Mouse (Mus musculus) hindbrain, embryonic 15.5 days (tissue): ENCODE measurements around the gene Pigb. TPM values are rescaled to one million over a fixed set of nuclear protein-coding genes. Genes with fewer than 3 reads are reported as not detected.
A peak's percentile ranks its signal among the peaks of the same experiment; 100 is the strongest.
"Not testable (repeated sequence)": the region's sequence is repeated elsewhere in the genome, so short reads cannot be mapped to it uniquely, and the experiment has no call there.

Experiments used
- ATAC-seq: fragments of 200-750 bp; cut with Nextera tagmentation; 2 replicates; pipeline ENCODE4 v1.8.0; 2017; ENCODE audit warnings: low read depth, moderate number of reproducible peaks, moderate TSS enrichment; ENCODE audit not compliant: low FRiP score
- H3K27ac ChIP-seq: fragments of 300-500 bp; sonication (generic); replicated peaks from 2 replicates; pipeline ENCODE4 v1.5.1; 2015; ENCODE audit warnings: mild to moderate bottlenecking, inconsistent platforms
- H3K27me3 ChIP-seq: fragments of 300-500 bp; sonication (generic); 2 replicates; pipeline ENCODE4 v1.6.1; 2015; ENCODE audit warnings: control low read depth, inconsistent platforms
- H3K36me3 ChIP-seq: fragments of 300-500 bp; sonication (generic); 2 replicates; pipeline ENCODE4 v1.6.1; 2015; ENCODE audit warnings: control low read depth, inconsistent platforms
- H3K4me1 ChIP-seq: fragments of 300-500 bp; sonication (generic); replicated peaks from 2 replicates; pipeline ENCODE4 v1.6.1; 2015; ENCODE audit warnings: control low read depth, inconsistent platforms
- H3K4me2 ChIP-seq: fragments of 300-500 bp; sonication (generic); 2 replicates; pipeline ENCODE4 v1.6.1; 2015; ENCODE audit warnings: moderate library complexity, mild to moderate bottlenecking, inconsistent platforms
- H3K4me3 ChIP-seq: fragments of 300-500 bp; sonication (generic); 2 replicates; pipeline ENCODE4 v1.5.1; 2015; ENCODE audit warnings: mild to moderate bottlenecking, inconsistent platforms
- H3K9ac ChIP-seq: fragments of 300-500 bp; sonication (generic); 2 replicates; pipeline ENCODE4 v1.6.1; 2015; ENCODE audit warnings: inconsistent platforms
- H3K9me3 ChIP-seq: fragments of 300-500 bp; sonication (generic); 2 replicates; pipeline ENCODE4 v1.6.1; 2016; ENCODE audit warnings: control low read depth, inconsistent platforms
- WGBS: fragments of 180-500 bp; shearing (Covaris S2); methylation state at CpG from one replicate; pipeline ENCODE4 v1.1.7; 2015; 5-methylcytosine and 5-hydroxymethylcytosine counted together
- polyA plus RNA-seq: library from polyadenylated mRNA; unstranded; fragments of >200 nt; fragmentation: Nextera tagmentation; extraction: Ambion mirVana; gene quantifications from 2 replicates; pipeline ENCODE4 v1.2.1, GENCODE M21; 2015

The Pigb gene
- polyA plus RNA-seq, result 14.1 and 17.6 TPM in 2 replicates

- no peaks in the 10 kb centered on the region; the same call in 1 of the 2 replicates for H3K36me3 ChIP-seq
- H3K27me3 ChIP-seq, result no peaks in the 10 kb centered on the region
- peaks cover 30% of the 10 kb centered on the region for H3K4me1 ChIP-seq
- H3K4me2 ChIP-seq, result peak within 1 kb of the TSS; percentile 90
- ATAC-seq, result no peak
- peak within 1 kb of the TSS; percentile 88 for H3K27ac ChIP-seq
- 33% methylated on average over 6 of the region's 6 CpGs for WGBS
- H3K9me3 ChIP-seq, result no peaks in the 10 kb centered on the region
- H3K4me3 ChIP-seq, result peak within 1 kb of the TSS; percentile 89
- peak within 1 kb of the TSS; percentile 90 for H3K9ac ChIP-seq
These were observed at the start of gene Pigb for GRCm38 (mm10) chr9:73040080-73040479. Pigb (minus strand) TSS chr9:73040378.

- no peaks in the 10 kb centered on the region for H3K4me1 ChIP-seq
- H3K4me3 ChIP-seq, result no peak overlapping the region
- ATAC-seq, result no peak
- no peaks in the 10 kb centered on the region for H3K9me3 ChIP-seq
- no peak overlapping the region for H3K9ac ChIP-seq
- WGBS, result 79% methylated on average over 16 of the region's 16 CpGs
- no peak overlapping the region for H3K27ac ChIP-seq
- peaks cover 7% of the 10 kb centered on the region; the same call in 1 of the 2 replicates for H3K27me3 ChIP-seq
- no peak overlapping the region for H3K4me2 ChIP-seq
- no peaks in the 10 kb centered on the region for H3K36me3 ChIP-seq
These were observed 49.2 kb upstream of the Pigb start for GRCm38 (mm10) chr9:73089222-73089920.

GRCm38 (mm10) chr9:73087581-73087980 lies 47.4 kb upstream of the Pigb start:
- 84% methylated on average over 5 of the region's 5 CpGs for WGBS
- no peak for ATAC-seq
- no peaks in the 10 kb centered on the region for H3K9me3 ChIP-seq
- H3K4me2 ChIP-seq, result no peak overlapping the region
- H3K27ac ChIP-seq, result no peak overlapping the region
- H3K9ac ChIP-seq, result no peak overlapping the region
- H3K4me3 ChIP-seq, result no peak overlapping the region
- no peaks in the 10 kb centered on the region for H3K4me1 ChIP-seq
- no peaks in the 10 kb centered on the region for H3K36me3 ChIP-seq
- H3K27me3 ChIP-seq, result peaks cover under 1% of the 10 kb centered on the region; the same call in 1 of the 2 replicates

DNA sequence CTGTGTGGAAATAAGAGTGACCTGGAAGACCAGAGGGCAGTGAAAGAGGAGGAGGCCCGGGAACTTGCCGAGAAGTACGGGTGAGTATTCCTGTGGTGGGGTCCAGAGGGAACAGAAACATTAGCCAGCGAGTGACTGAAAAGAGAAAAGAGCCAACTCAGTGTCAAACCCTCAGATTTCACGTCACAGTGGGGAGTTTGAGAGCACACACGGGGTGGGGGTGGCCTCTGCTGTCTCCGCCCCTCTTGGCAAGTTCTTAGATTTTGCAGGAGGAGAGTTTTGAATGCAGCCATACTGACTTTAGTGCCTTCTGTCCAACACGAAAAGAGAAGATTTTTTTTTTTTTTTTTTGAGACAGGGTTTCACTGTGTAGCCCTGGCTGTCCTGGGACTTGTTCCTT lies 46.9 kb upstream of the Pigb start:
- Histone ChIP-seq H3K27ac (no peak overlapping the region), H3K4me2 (no peak overlapping the region), H3K9me3 (no peaks in the 10 kb centered on the region), H3K4me3 (no peak overlapping the region), H3K4me1 (no peaks in the 10 kb centered on the region), H3K27me3 (no peaks in the 10 kb centered on the region), H3K9ac (no peak overlapping the region), H3K36me3 (no peaks in the 10 kb centered on the region)
- 54% methylated on average over 8 of the region's 8 CpGs for WGBS
- no peak for ATAC-seq

- no peaks in the 10 kb centered on the region for H3K4me1 ChIP-seq
- H3K4me3 ChIP-seq, result no peak overlapping the region
- no peak overlapping the region for H3K4me2 ChIP-seq
- H3K9me3 ChIP-seq, result no peaks in the 10 kb centered on the region
- no peak overlapping the region for H3K9ac ChIP-seq
- H3K27ac ChIP-seq, result no peak overlapping the region
- no peaks in the 10 kb centered on the region for H3K36me3 ChIP-seq
- no peak for ATAC-seq
- 88% methylated on average over 6 of the region's 6 CpGs for WGBS
- no peaks in the 10 kb centered on the region for H3K27me3 ChIP-seq
These were observed 45.7 kb upstream of the Pigb start for GRCm38 (mm10) chr9:73085845-73086244.

- H3K36me3 ChIP-seq, result no peaks in the 10 kb centered on the region
- H3K27me3 ChIP-seq, result no peaks in the 10 kb centered on the region
- H3K4me2 ChIP-seq, result no peak overlapping the region
- ATAC-seq, result no peak
- no peak overlapping the region for H3K9ac ChIP-seq
- no peaks in the 10 kb centered on the region for H3K9me3 ChIP-seq
- H3K27ac ChIP-seq, result no peak overlapping the region
- no peak overlapping the region for H3K4me3 ChIP-seq
- whole genome bisulfite sequencing, result 74% methylated on average over 6 of the region's 6 CpGs
- H3K4me1 ChIP-seq, result no peaks in the 10 kb centered on the region
These were observed 43.8 kb upstream of the Pigb start for GRCm38 (mm10) chr9:73083956-73084355.

- H3K4me2 ChIP-seq, result no peak overlapping the region
- H3K4me1 ChIP-seq, result no peaks in the 10 kb centered on the region
- no peaks in the 10 kb centered on the region for H3K36me3 ChIP-seq
- H3K27ac ChIP-seq, result no peak overlapping the region
- no peak overlapping the region for H3K9ac ChIP-seq
- H3K4me3 ChIP-seq, result no peak overlapping the region
- ATAC-seq, result no peak
- H3K27me3 ChIP-seq, result no peaks in the 10 kb centered on the region
- WGBS, result 73% methylated on average over 8 of the region's 8 CpGs
- H3K9me3 ChIP-seq, result no peaks in the 10 kb centered on the region
These were observed 42.3 kb upstream of the Pigb start for GRCm38 (mm10) chr9:73082291-73083000.

DNA sequence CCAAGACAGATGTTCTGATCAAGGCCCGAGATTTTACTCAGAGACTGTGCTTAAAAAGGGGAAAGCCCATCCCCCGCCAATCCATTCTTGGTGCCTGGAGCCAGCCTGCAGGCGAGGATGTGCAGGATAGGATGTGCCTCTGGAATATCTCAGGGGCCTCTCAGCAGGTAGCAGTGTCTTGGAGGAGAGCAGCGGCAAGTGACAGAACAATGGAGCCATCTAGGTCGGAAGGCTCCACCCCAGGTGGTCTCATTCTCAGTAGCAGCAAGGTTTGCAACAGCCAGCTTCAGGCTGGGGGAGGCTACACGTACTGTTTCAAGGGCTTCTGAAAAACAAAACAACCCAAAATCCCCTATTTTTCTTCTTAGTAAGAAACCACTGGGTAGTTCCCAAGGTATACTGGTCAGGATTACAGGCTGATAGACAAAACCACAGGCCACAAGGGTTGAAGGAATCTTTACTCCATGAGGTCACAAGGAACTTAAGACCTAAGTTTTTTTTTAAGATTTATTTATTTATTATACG lies 39.7 kb upstream of the Pigb start:
- no peak for ATAC-seq
- no peaks in the 10 kb centered on the region for H3K27me3 ChIP-seq
- H3K27ac ChIP-seq, result no peak overlapping the region
- WGBS, result 38% methylated on average over 7 of the region's 7 CpGs
- no peak overlapping the region for H3K4me3 ChIP-seq
- no peak overlapping the region for H3K4me2 ChIP-seq
- H3K36me3 ChIP-seq, result no peaks in the 10 kb centered on the region
- no peaks in the 10 kb centered on the region for H3K9me3 ChIP-seq
- H3K4me1 ChIP-seq, result no peaks in the 10 kb centered on the region
- no peak overlapping the region for H3K9ac ChIP-seq

- not testable (repeated sequence) for H3K9ac ChIP-seq, H3K9me3 ChIP-seq, H3K4me3 ChIP-seq, H3K4me1 ChIP-seq, H3K4me2 ChIP-seq, H3K27ac ChIP-seq, H3K36me3 ChIP-seq, H3K27me3 ChIP-seq, ATAC-seq
- WGBS, result 89% methylated on average over 11 of the region's 12 CpGs
These were observed 39.2 kb upstream of the Pigb start for GRCm38 (mm10) chr9:73079349-73079748.

DNA sequence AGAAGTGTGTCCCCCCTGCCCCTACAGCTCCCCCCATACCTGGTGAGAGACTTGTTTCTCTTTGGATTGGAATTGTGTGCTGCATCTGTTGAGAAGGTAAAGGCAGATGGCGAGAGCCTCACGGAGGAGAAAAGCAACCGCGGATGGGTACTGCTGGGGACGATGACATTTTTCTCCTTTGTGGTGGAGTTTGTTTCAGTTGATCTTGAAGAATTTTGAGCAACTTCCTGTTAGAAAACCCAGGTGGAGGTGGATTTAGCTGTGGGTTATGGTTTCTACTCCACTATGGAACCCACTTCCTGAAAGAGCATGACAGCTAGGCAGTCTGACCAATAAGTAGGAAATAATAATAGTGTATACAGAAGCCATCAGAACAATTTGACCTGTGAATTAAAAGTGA lies 33.0 kb upstream of the Pigb start:
- Histone ChIP-seq H3K27ac (no peak overlapping the region), H3K27me3 (no peaks in the 10 kb centered on the region), H3K4me2 (no peak overlapping the region), H3K9me3 (no peaks in the 10 kb centered on the region), H3K4me1 (peaks cover 3% of the 10 kb centered on the region), H3K36me3 (no peaks in the 10 kb centered on the region), H3K4me3 (no peak overlapping the region), H3K9ac (no peak overlapping the region)
- no peak for ATAC-seq
- WGBS, result 93% methylated on average over 5 of the region's 5 CpGs

DNA sequence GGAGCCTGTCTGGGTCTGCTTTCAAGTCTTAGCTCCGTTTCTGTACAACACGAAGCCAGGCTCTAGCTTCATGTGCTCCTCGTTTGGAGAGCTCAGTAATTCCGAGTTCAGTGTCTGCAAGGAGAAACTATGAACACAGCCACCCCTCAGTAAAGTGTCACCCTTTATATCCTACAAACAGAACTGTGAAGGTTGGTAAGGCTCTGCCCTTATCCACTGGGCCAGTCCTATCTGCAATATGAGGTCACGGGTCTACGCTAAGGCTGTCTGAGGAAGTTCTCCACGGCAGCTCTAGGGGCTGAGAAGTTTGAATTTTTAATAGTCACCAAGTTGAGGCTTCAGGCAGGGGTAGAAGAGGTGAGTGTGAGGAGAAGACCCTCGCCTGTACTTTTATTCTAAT lies 32.2 kb upstream of the Pigb start:
- Histone ChIP-seq H3K9ac (no peak overlapping the region), H3K27me3 (no peaks in the 10 kb centered on the region), H3K36me3 (no peaks in the 10 kb centered on the region), H3K4me2 (no peak overlapping the region), H3K4me1 (peaks cover 9% of the 10 kb centered on the region), H3K9me3 (no peaks in the 10 kb centered on the region), H3K27ac (no peak overlapping the region), H3K4me3 (no peak overlapping the region)
- no peak for ATAC-seq
- 87% methylated on average over 8 of the region's 8 CpGs for WGBS

DNA sequence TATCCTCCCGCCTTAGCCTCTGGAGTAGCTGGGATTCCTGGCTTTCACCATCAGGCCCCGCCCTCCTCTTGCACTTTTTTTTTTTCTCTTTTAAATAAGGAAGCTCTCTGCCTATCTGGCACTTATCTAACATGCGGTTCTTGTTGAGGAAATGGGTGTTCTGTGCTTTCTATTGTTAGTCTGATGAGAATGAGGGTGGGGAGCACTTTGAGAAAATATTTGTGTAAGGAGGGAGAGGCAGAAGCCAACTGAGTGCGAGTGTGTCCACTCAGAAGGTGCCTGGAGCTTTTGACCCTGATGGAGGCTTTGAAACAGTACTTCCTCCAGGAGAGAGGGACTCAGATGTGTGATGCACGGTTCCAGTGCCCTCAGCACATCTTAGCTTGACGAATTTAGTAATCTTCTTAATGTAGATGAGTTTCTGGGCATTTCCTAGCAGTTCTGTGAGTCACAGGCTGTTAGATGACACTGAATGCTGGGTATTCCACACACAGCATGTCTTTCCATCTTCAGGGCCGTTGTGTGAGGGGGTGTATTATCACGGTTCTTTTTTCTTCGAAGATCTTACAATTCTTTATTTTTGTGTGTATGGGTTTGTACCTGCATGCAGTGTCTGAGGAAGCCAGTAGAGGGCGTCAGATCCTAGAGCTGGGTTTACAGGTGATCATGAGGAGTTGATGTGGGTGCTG lies 30.9 kb upstream of the Pigb start:
- no peaks in the 10 kb centered on the region for H3K27me3 ChIP-seq
- WGBS, result 72% methylated on average over 10 of the region's 10 CpGs
- ATAC-seq, result no peak
- H3K4me1 ChIP-seq, result peaks cover 14% of the 10 kb centered on the region
- H3K4me3 ChIP-seq, result no peak overlapping the region
- H3K27ac ChIP-seq, result no peak overlapping the region
- H3K9ac ChIP-seq, result no peak overlapping the region
- no peak overlapping the region for H3K4me2 ChIP-seq
- no peaks in the 10 kb centered on the region for H3K9me3 ChIP-seq
- H3K36me3 ChIP-seq, result no peaks in the 10 kb centered on the region
